Mouse (Mus musculus) intestine, postnatal 0 days (tissue): ENCODE measurements around the gene Sprr2a1. TPM values are rescaled to one million over a fixed set of nuclear protein-coding genes. Genes with fewer than 3 reads are reported as not detected.
"Not testable (repeated sequence)": the region's sequence is repeated elsewhere in the genome, so short reads cannot be mapped to it uniquely, and the experiment has no call there.

Experiments used
- ATAC-seq: fragments of 200-750 bp; cut with Nextera tagmentation; 2 replicates; pipeline ENCODE4 v1.8.0; 2017; ENCODE audit warnings: mild to moderate bottlenecking, moderate TSS enrichment, moderate library complexity
- H3K27ac ChIP-seq: fragments of 300-500 bp; sonication (generic); 2 replicates; pipeline ENCODE4 v1.5.1; 2014; ENCODE audit warnings: mild to moderate bottlenecking, low read depth, low read length, moderate library complexity
- H3K27me3 ChIP-seq: fragments of 300-500 bp; sonication (generic); replicated peaks from 2 replicates; pipeline ENCODE4 v1.6.1; 2014; ENCODE audit warnings: low read length, mixed read lengths; ENCODE audit not compliant: control insufficient read depth, insufficient read depth
- H3K36me3 ChIP-seq: fragments of 300-500 bp; sonication (generic); 2 replicates; pipeline ENCODE4 v1.6.1; 2014; ENCODE audit warnings: mild to moderate bottlenecking, moderate library complexity; ENCODE audit not compliant: control insufficient read depth, insufficient read depth
- H3K4me1 ChIP-seq: fragments of 300-500 bp; sonication (generic); replicated peaks from 2 replicates; pipeline ENCODE4 v1.6.1; 2014; ENCODE audit warnings: antibody characterized with exemption, low read length, mixed read lengths; ENCODE audit not compliant: control insufficient read depth, insufficient read depth
- H3K4me2 ChIP-seq: fragments of 300-500 bp; sonication (generic); replicated peaks from 2 replicates; pipeline ENCODE4 v1.6.1; 2014; ENCODE audit warnings: low read depth, mild to moderate bottlenecking, moderate library complexity
- H3K4me3 ChIP-seq: fragments of 300-500 bp; sonication (generic); 2 replicates; pipeline ENCODE4 v1.5.1; 2014; ENCODE audit warnings: low read depth, low read length
- H3K9ac ChIP-seq: fragments of 300-500 bp; sonication (generic); 2 replicates; pipeline ENCODE4 v1.6.1; 2014; ENCODE audit warnings: mild to moderate bottlenecking, low read depth, low read length
- H3K9me3 ChIP-seq: fragments of 300-500 bp; sonication (generic); 2 replicates; pipeline ENCODE4 v1.6.1; 2016; ENCODE audit warnings: mixed run types; ENCODE audit not compliant: control insufficient read depth
- CTCF ChIP-seq: sonication (generic); IDR thresholded peaks from 2 replicates; pipeline ENCODE4 v1.5.1; 2016; ENCODE audit warnings: low read depth, mild to moderate bottlenecking, control low read depth, antibody characterized with exemption, moderate library complexity
- WGBS: fragments of 180-500 bp; shearing (Covaris S2); extraction: QIAGEN DNeasy Blood & Tissue Kit; methylation state at CpG from one replicate; pipeline ENCODE4 v1.1.7; 2014; 5-methylcytosine and 5-hydroxymethylcytosine counted together
- polyA plus RNA-seq: library from polyadenylated mRNA; unstranded; fragments of >200 nt; fragmentation: Nextera tagmentation; extraction: Ambion mirVana; gene quantifications from 2 replicates; pipeline ENCODE4 v1.2.1, GENCODE M21; 2015

Gene Sprr2a1
- polyA plus RNA-seq: 13.2 and 13.6 TPM in 2 replicates

DNA sequence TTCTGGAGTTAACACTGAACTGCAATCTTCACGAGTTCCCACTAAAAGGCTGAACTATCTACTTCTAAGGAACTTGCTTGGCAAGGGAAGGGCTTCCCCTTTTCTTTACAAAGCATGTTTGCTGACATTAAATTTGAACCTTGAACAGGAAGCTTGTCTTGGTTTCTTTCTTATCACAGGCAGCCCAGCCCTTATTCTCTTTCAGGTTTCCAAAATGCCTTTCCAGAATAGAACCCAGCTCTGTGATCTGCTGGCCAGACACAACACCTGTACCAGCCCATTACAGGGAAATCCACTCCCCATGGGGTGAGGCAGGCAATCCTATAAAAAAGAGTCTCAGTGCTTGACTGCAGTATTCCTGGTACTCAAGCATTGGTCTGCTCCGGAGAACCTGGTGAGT, at the start of gene Sprr2a1, which contains the start of gene Sprr2a2:
TSS of gene Sprr2a1 (plus strand) at position 231 of the 400 bp plus-strand sequence.
TSS of gene Sprr2a2 (plus strand) at position 352 of the 400 bp plus-strand sequence.
- not testable (repeated sequence) for H3K4me3 ChIP-seq, H3K4me1 ChIP-seq, H3K27me3 ChIP-seq, H3K9ac ChIP-seq, H3K27ac ChIP-seq, H3K9me3 ChIP-seq, H3K4me2 ChIP-seq, H3K36me3 ChIP-seq
- ATAC-seq: peak; percentile 34
- no CpG with 5 or more reads among the region's 2 CpGs for WGBS

GRCm38 (mm10) chr3:92169847-92170246, 45.8 kb upstream of the Sprr2a1 start:
- TF ChIP-seq CTCF: no peak
- ATAC-seq: no peak

DNA sequence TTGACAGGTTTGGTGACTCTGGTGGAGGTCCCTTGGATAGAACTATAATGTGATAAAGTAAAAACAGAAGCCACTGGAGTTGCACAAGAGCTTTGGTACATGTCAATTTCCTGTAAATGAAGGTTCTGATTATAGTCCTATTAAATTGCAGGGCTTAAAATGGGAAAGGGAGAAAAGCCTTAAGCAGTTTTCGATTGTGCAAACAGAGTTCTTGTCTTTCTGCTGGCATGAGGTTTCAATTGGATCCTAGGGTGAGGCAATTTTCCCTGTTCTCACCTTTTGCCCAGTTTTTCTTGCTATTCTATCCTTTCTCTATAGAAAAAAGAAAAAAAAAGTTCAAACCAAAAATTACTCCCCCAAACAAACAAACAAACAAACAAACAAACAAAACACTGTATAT, 38.7 kb upstream of the Sprr2a1 start:
- no peaks in the 10 kb centered on the region for H3K36me3 ChIP-seq
- H3K4me1 ChIP-seq: no peaks in the 10 kb centered on the region
- ATAC-seq: no peak
- H3K27me3 ChIP-seq: no peaks in the 10 kb centered on the region
- no peak overlapping the region for H3K4me3 ChIP-seq
- H3K9ac ChIP-seq: no peak overlapping the region
- no peaks in the 10 kb centered on the region for H3K9me3 ChIP-seq
- no peak for TF ChIP-seq CTCF
- H3K27ac ChIP-seq: no peak overlapping the region
- WGBS: 91% methylated on average over 1 of the region's 1 CpGs
- no peak overlapping the region for H3K4me2 ChIP-seq

More at GRCm38 (mm10) chr3:92169847-92170246, 45.8 kb upstream of the Sprr2a1 start:
- Histone ChIP-seq H3K27ac (no peak overlapping the region), H3K4me2 (no peak overlapping the region), H3K4me1 (no peaks in the 10 kb centered on the region), H3K9ac (no peak overlapping the region), H3K9me3 (no peaks in the 10 kb centered on the region), H3K4me3 (no peak overlapping the region), H3K27me3 (no peaks in the 10 kb centered on the region), H3K36me3 (no peaks in the 10 kb centered on the region)
- WGBS: 77% methylated on average over 3 of the region's 3 CpGs

GRCm38 (mm10) chr3:92195512-92196200, 19.9 kb upstream of the Sprr2a1 start:
- no peaks in the 10 kb centered on the region for H3K9me3 ChIP-seq
- H3K27me3 ChIP-seq: no peaks in the 10 kb centered on the region
- H3K4me2 ChIP-seq: no peak overlapping the region
- no peaks in the 10 kb centered on the region for H3K4me1 ChIP-seq
- H3K27ac ChIP-seq: no peak overlapping the region
- ATAC-seq: no peak
- TF ChIP-seq CTCF: no peak
- 86% methylated on average over 6 of the region's 6 CpGs for WGBS
- no peak overlapping the region for H3K4me3 ChIP-seq
- H3K36me3 ChIP-seq: no peaks in the 10 kb centered on the region
- H3K9ac ChIP-seq: no peak overlapping the region

- H3K36me3 ChIP-seq, H3K4me1 ChIP-seq, H3K4me2 ChIP-seq, H3K9ac ChIP-seq, H3K4me3 ChIP-seq, H3K9me3 ChIP-seq, H3K27me3 ChIP-seq, H3K27ac ChIP-seq: not testable (repeated sequence)
- ATAC-seq: peak; percentile 91
- no CpG with 5 or more reads among the region's 16 CpGs for WGBS
These were observed 4.3 kb upstream of the Sprr2a1 start for GRCm38 (mm10) chr3:92211133-92211925.

DNA sequence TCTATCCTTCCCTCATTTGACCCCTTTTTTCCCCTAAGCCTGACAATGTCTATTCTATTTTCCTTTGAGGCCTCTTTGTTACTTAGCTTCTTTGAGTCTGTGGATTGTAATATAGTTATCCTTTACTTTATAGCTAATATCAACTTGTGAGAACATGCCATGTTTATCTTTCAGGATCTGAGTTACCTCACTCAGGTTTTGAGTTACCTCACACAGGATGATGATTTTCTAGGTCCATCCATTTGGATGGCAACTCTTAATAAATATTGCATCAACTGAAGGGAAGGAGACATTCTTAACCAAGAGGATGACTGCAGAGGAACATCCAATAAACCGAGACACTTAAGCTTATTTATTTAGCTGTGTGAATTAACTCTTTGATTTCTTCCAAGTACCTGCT, 3.5 kb upstream of the Sprr2a1 start:
- H3K9me3 ChIP-seq, H3K27me3 ChIP-seq, H3K27ac ChIP-seq, H3K4me2 ChIP-seq, H3K36me3 ChIP-seq, H3K9ac ChIP-seq, H3K4me1 ChIP-seq, H3K4me3 ChIP-seq: not testable (repeated sequence)
- no CpG with 5 or more reads among the region's 1 CpGs for WGBS
- ATAC-seq: peak; percentile 15

DNA sequence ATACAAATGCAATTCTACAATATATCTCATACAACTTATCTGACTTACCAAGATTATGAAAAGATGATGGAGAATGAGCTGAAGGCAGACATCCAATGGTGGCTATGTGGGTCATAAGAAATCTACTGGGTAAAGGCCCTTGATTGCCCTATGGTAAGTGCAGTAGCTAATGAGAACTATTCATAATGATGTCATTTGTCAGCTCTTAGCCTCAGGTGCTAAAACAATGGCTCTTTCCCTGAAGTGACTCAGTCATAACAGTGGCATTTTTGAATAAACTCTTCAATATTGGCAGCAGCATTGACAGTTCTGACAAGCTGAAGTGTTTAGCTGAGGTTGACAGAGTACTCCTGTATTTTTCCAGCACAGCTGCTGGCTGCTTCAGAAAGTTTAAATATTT, 1.9 kb upstream of the Sprr2a1 start:
- ATAC-seq, H3K27me3 ChIP-seq, H3K4me1 ChIP-seq, H3K4me3 ChIP-seq, H3K9ac ChIP-seq, H3K4me2 ChIP-seq, H3K27ac ChIP-seq, H3K9me3 ChIP-seq, H3K36me3 ChIP-seq: not testable (repeated sequence)

DNA sequence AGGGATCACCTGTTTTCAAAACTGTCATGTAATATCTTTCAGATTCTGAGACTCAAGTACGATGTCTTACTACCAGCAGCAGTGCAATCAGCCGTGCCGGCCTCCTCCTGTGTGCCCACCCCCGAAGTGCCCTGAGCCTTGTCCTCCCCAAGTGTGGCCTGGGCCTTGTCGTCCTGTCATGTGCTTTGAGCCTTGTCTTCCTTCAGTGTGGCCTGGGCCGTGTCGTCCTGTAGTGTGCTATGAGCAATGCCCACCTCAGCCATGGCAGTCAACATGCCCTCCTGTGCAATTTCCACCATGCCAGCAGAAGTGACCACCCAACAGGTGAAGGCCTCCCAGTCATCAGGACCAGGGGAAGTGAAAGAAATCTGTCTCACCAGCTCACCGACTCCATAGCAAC, 3.4 kb downstream of the Sprr2a1 start:
- not testable (repeated sequence) for H3K27ac ChIP-seq, H3K4me3 ChIP-seq, H3K9ac ChIP-seq, H3K27me3 ChIP-seq, H3K36me3 ChIP-seq, ATAC-seq, H3K4me1 ChIP-seq, H3K4me2 ChIP-seq, H3K9me3 ChIP-seq
- no CpG with 5 or more reads among the region's 8 CpGs for WGBS

GRCm38 (mm10) chr3:92223708-92224107, 8.1 kb downstream of the Sprr2a1 start:
- ATAC-seq: 0 out of 2 replicates have a peak, but pooled peaks have one; percentile 39
- not testable (repeated sequence) for H3K4me2 ChIP-seq

More at GRCm38 (mm10) chr3:92223708-92224107, 8.1 kb downstream of the Sprr2a1 start:
- H3K27me3 ChIP-seq, H3K4me3 ChIP-seq, H3K9me3 ChIP-seq, H3K27ac ChIP-seq, H3K36me3 ChIP-seq, H3K9ac ChIP-seq, H3K4me1 ChIP-seq: not testable (repeated sequence)
